Mouse (Mus musculus): Measurements from ENCODE around the gene Hnrnpll.

Hnrnpll gene

GRCm38 (mm10) chr17:80061783-80062619, at the start of gene Hnrnpll:
TSS of gene Hnrnpll (minus strand) at chr17:80062334.
- DNase-seq (ENCODE audit: low read depth, low spot score), result peak; percentile 98

GRCm38 (mm10) chr17:80105348-80105978, 43.3 kb upstream of the Hnrnpll start:
- no peak for DNase-seq (ENCODE audit: low read depth, low spot score)

- no peak for DNase-seq (ENCODE audit: low read depth, low spot score)
These were observed 37.7 kb upstream of the Hnrnpll start for GRCm38 (mm10) chr17:80099823-80100222.

- no peak for DNase-seq (ENCODE audit: low read depth, low spot score)
These were observed 35.1 kb upstream of the Hnrnpll start for GRCm38 (mm10) chr17:80097221-80097620.

- DNase-seq (ENCODE audit: low read depth, low spot score), result no peak
These were observed 34.6 kb upstream of the Hnrnpll start for GRCm38 (mm10) chr17:80096720-80097114.

GRCm38 (mm10) chr17:80096043-80096719, 34.0 kb upstream of the Hnrnpll start:
- no peak for DNase-seq (ENCODE audit: low read depth, low spot score)

- DNase-seq (ENCODE audit: low read depth, low spot score), result no peak
These were observed 33.2 kb upstream of the Hnrnpll start for GRCm38 (mm10) chr17:80095254-80095899.

GRCm38 (mm10) chr17:80091879-80092549, 29.9 kb upstream of the Hnrnpll start:
- DNase-seq (ENCODE audit: low read depth, low spot score), result no peak

- DNase-seq (ENCODE audit: low read depth, low spot score), result no peak
These were observed 28.4 kb upstream of the Hnrnpll start for GRCm38 (mm10) chr17:80090551-80090950.

GRCm38 (mm10) chr17:80088168-80088567, 26.0 kb upstream of the Hnrnpll start:
- DNase-seq (ENCODE audit: low read depth, low spot score), result no peak

GRCm38 (mm10) chr17:80086591-80086990, 24.5 kb upstream of the Hnrnpll start:
- no peak for DNase-seq (ENCODE audit: low read depth, low spot score)

- no peak for DNase-seq (ENCODE audit: low read depth, low spot score)
These were observed 22.3 kb upstream of the Hnrnpll start for GRCm38 (mm10) chr17:80084424-80084823.

- DNase-seq (ENCODE audit: low read depth, low spot score), result no peak
These were observed 21.1 kb upstream of the Hnrnpll start for GRCm38 (mm10) chr17:80083223-80083622.

GRCm38 (mm10) chr17:80078726-80079125, 16.6 kb upstream of the Hnrnpll start:
- no peak for DNase-seq (ENCODE audit: low read depth, low spot score)

- no peak for DNase-seq (ENCODE audit: low read depth, low spot score)
These were observed 5.1 kb upstream of the Hnrnpll start for GRCm38 (mm10) chr17:80067257-80067656.

GRCm38 (mm10) chr17:80063840-80064495, 1.8 kb upstream of the Hnrnpll start:
- DNase-seq (ENCODE audit: low read depth, low spot score), result peak; percentile 47

GRCm38 (mm10) chr17:80063386-80063785, 1.3 kb upstream of the Hnrnpll start:
- DNase-seq (ENCODE audit: low read depth, low spot score), result no peak

GRCm38 (mm10) chr17:80062620-80063010, 481 bp upstream of the Hnrnpll start:
- no peak for DNase-seq (ENCODE audit: low read depth, low spot score)

GRCm38 (mm10) chr17:80060828-80061782, 1.0 kb downstream of the Hnrnpll start:
- peak; percentile 34 for DNase-seq (ENCODE audit: low read depth, low spot score)

- no peak for DNase-seq (ENCODE audit: low read depth, low spot score)
These were observed 2.0 kb downstream of the Hnrnpll start for GRCm38 (mm10) chr17:80060151-80060550.
